Mouse (Mus musculus) adrenal gland, adult 2 months (tissue): ENCODE measurements around the gene Gm14214. TPM values are rescaled to one million over a fixed set of nuclear protein-coding genes. Genes with fewer than 3 reads are reported as not detected.

Experiments used
- DNase-seq: peaks from one replicate; pipeline ENCODE4 v3.0.0; 2021
- polyA plus RNA-seq: library from polyadenylated mRNA; depleted of rRNA; stranded (reverse); fragments of >200 nt; gene quantifications from 2 replicates; pipeline ENCODE4 v1.2.3, GENCODE M21; 2012; rRNA removed
- total RNA-seq, 2 experiments: library from RNA; stranded (reverse); gene quantifications; 2 replicates each; pipeline ENCODE4 v1.2.3; 2021

Gene Gm14214
- total and polyA plus RNA-seq, 3 experiments: not detected

DNA sequence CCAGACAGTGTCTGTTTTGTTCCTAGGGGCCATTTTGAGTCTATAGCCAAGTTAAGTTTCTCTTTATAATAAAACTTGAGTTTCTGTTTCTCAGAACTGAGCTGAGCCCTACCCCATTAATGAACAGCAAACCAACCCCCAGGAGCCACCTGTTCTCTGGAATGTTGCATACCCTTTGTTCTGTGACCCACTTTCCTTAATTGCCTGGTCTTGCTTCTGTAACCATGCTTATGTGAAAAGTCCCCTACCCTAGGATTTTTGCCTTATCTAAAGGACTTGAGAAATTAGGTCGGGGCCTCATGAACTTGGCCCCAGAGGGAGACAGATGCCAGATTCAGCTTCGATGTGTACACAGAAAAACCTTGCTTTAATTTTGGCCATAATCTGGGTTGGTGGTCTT, 37.9 kb downstream of the Gm14214 start:
- no peak for DNase-seq

DNA sequence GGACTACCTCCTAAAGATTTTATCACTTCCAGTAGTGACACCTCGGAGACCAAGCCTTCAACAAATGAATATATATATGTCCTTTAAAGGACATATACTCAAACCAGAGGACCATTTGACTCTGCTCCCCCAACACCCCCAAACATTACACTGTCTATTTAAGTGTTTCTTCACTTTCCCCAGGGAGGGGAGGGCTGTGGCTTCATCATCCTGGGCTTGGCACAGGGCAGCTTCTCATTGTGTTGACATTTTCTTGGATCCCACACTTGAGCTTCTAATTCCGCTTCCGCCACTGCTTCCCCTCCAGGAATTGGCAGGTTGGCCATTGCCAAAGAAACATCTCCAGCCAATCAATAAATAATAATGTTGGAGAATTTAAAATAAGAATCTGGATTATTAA, 39.0 kb downstream of the Gm14214 start:
- DNase-seq: no peak

- DNase-seq: no peak
Observed at GRCm38 (mm10) chr2:154729737-154730136, 40.1 kb downstream of the Gm14214 start.

DNA sequence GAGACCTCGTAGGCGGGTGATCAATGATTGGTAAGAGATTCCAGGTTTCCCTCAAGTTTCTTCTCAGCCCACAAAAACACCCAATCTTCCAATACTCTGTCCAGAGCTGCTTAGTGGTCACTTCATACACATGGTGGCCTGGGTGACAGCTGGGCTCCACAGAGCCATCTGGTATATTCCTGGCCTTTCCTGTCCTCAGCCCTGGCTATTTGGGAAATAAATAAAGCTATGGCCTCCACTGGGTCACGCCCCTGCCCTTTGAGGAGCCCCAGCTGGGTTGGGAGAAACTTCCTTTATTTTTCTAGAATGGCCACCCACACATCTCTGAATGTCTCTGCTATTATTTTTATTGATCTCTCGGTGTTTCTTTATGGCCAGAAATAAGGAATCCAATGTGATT, 46.4 kb downstream of the Gm14214 start:
- no peak for DNase-seq

DNA sequence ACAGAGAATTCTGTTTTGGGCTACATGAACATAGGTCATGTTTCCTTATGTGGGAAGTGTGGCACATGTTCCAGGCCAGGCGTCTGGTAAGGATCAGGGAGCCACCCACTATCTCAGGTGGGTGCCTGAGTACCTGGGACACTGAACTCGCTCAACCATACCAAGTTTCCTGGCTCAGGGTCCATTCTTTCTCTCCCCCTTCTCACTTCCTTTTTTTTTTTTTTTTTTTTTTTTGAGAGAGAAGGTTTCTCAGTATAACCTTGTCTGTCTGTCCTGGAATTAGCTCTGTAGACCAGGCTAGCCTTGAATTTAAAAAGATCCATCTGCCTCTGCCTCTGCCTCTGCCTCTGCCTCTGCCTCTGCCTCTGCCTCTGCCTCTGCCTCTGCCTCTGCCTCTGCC, 49.5 kb downstream of the Gm14214 start:
- DNase-seq: no peak

Other genes with a start within 250 kb of the Gm14214 start
- not detected for gene 1700003F12Rik, start 222.9 kb downstream of the Gm14214 start, total RNA-seq
- 0.79 and 1.2 TPM in 2 replicates for gene 1700003F12Rik, start 222.9 kb downstream of the Gm14214 start, polyA plus RNA-seq
- not detected for gene Actl10, start 218.3 kb downstream of the Gm14214 start, total RNA-seq
- not detected in 2 replicates for gene Actl10, start 218.3 kb downstream of the Gm14214 start, polyA plus RNA-seq
- 1 to 10 TPM; 1.5 to 1.6 TPM for gene Necab3, start 211.1 kb downstream of the Gm14214 start, total RNA-seq
- gene Necab3, start 211.1 kb downstream of the Gm14214 start, polyA plus RNA-seq: 3.3 and 4.3 TPM in 2 replicates
- gene E2f1, start 200.1 kb downstream of the Gm14214 start, total RNA-seq: 1 to 10 TPM; 7.4 to 8.7 TPM
- gene E2f1, start 200.1 kb downstream of the Gm14214 start, polyA plus RNA-seq: 12.3 and 14.9 TPM in 2 replicates
- 10 to 100 TPM; 34.7 to 36.6 TPM for gene Pxmp4, start 166.3 kb downstream of the Gm14214 start, total RNA-seq
- gene Pxmp4, start 166.3 kb downstream of the Gm14214 start, polyA plus RNA-seq: 48.1 and 55.5 TPM in 2 replicates
- 1 to 10 TPM; 3.0 to 3.6 TPM for gene Zfp341, start 156.7 kb downstream of the Gm14214 start, total RNA-seq
- gene Zfp341, start 156.7 kb downstream of the Gm14214 start, polyA plus RNA-seq: 5.9 and 7.2 TPM in 2 replicates
- under 1 TPM in 1 of 2 experiments, not detected in 1; 0.66 TPM for gene 4930519P11Rik, start 156.6 kb downstream of the Gm14214 start, total RNA-seq
- gene 4930519P11Rik, start 156.6 kb downstream of the Gm14214 start, polyA plus RNA-seq: 1.1 and 2.5 TPM in 2 replicates
- 100 to 1,000 TPM; 236 to 263 TPM for gene Chmp4b, start 118.3 kb downstream of the Gm14214 start, total RNA-seq
- gene Chmp4b, start 118.3 kb downstream of the Gm14214 start, polyA plus RNA-seq: 96.3 and 114 TPM in 2 replicates
- gene Raly, start 21.1 kb upstream of the Gm14214 start, total RNA-seq: 100 to 1,000 TPM; 193 to 201 TPM
- 295 and 306 TPM in 2 replicates for gene Raly, start 21.1 kb upstream of the Gm14214 start, polyA plus RNA-seq
- gene a, start 21.4 kb upstream of the Gm14214 start, total RNA-seq: not detected
- gene a, start 21.4 kb upstream of the Gm14214 start, polyA plus RNA-seq: 0.58 TPM in 1 of 2 replicates, not detected in the other
- 100 to 1,000 TPM; 106 to 160 TPM for gene Eif2s2, start 122.9 kb upstream of the Gm14214 start, total RNA-seq
- 2.2 and 3.1 TPM in 2 replicates for gene Eif2s2, start 122.9 kb upstream of the Gm14214 start, polyA plus RNA-seq
- gene Gm14226, start 248.2 kb upstream of the Gm14214 start, total RNA-seq: 1 to 10 TPM; 3.5 to 4.2 TPM
- 0.30 and 0.44 TPM in 2 replicates for gene Gm14226, start 248.2 kb upstream of the Gm14214 start, polyA plus RNA-seq